Mouse (Mus musculus) intestine, embryonic 15.5 days (tissue): ENCODE data around the gene Slc11a2. TPM values are rescaled to one million over a fixed set of nuclear protein-coding genes. Genes with fewer than 3 reads are reported as not detected.
"Not testable (repeated sequence)": the region's sequence is repeated elsewhere in the genome, so short reads cannot be mapped to it uniquely, and the experiment has no call there.

Source experiments
- ATAC-seq: fragments of 200-750 bp; cut with Nextera tagmentation; 2 replicates; pipeline ENCODE4 v1.8.0; 2017; ENCODE audit warnings: moderate TSS enrichment, moderate library complexity
- H3K27ac ChIP-seq: fragments of 300-500 bp; sonication (generic); 2 replicates; pipeline ENCODE4 v1.5.1; 2015; ENCODE audit warnings: mild to moderate bottlenecking, inconsistent platforms
- H3K27me3 ChIP-seq: fragments of 300-500 bp; sonication (generic); replicated peaks from 2 replicates; pipeline ENCODE4 v1.6.1; 2015; ENCODE audit warnings: inconsistent platforms
- H3K36me3 ChIP-seq: fragments of 300-500 bp; sonication (generic); 2 replicates; pipeline ENCODE4 v1.6.1; 2015; ENCODE audit warnings: inconsistent platforms
- H3K4me1 ChIP-seq: fragments of 300-500 bp; sonication (generic); replicated peaks from 2 replicates; pipeline ENCODE4 v1.6.1; 2015; ENCODE audit warnings: inconsistent platforms
- H3K4me2 ChIP-seq: fragments of 300-500 bp; sonication (generic); replicated peaks from 2 replicates; pipeline ENCODE4 v1.6.1; 2015; ENCODE audit warnings: mild to moderate bottlenecking, inconsistent platforms
- H3K4me3 ChIP-seq: fragments of 300-500 bp; sonication (generic); replicated peaks from 2 replicates; pipeline ENCODE4 v1.5.1; 2015; ENCODE audit warnings: inconsistent platforms
- H3K9ac ChIP-seq: fragments of 300-500 bp; sonication (generic); 2 replicates; pipeline ENCODE4 v1.6.1; 2015; ENCODE audit warnings: inconsistent platforms
- H3K9me3 ChIP-seq: fragments of 300-500 bp; sonication (generic); 2 replicates; pipeline ENCODE4 v1.6.1; 2016; ENCODE audit warnings: inconsistent platforms
- WGBS: fragments of 180-500 bp; shearing (Covaris S2); methylation state at CpG from one replicate; pipeline ENCODE4 v1.1.7; 2015; 5-methylcytosine and 5-hydroxymethylcytosine counted together
- polyA plus RNA-seq: library from polyadenylated mRNA; unstranded; fragments of >200 nt; fragmentation: Nextera tagmentation; extraction: Ambion mirVana; gene quantifications from 2 replicates; pipeline ENCODE4 v1.2.1, GENCODE M21; 2015

Gene Slc11a2
- polyA plus RNA-seq, 1 experiment from 2014 or later = 29.8 TPM

GRCm38 (mm10) chr15:100391599-100391998 lies 33.3 kb downstream of the Slc11a2 start:
- H3K27me3 ChIP-seq = no peaks in the 10 kb centered on the region
- no peak overlapping the region for H3K4me3 ChIP-seq
- no peak overlapping the region for H3K9ac ChIP-seq
- H3K36me3 ChIP-seq = peaks cover 14% of the 10 kb centered on the region
- H3K27ac ChIP-seq = no peak overlapping the region
- H3K4me1 ChIP-seq = no peaks in the 10 kb centered on the region
- WGBS = 90% methylated on average over 7 of the region's 7 CpGs
- no peaks in the 10 kb centered on the region for H3K9me3 ChIP-seq
- H3K4me2 ChIP-seq = no peak overlapping the region
- no peak for ATAC-seq

DNA sequence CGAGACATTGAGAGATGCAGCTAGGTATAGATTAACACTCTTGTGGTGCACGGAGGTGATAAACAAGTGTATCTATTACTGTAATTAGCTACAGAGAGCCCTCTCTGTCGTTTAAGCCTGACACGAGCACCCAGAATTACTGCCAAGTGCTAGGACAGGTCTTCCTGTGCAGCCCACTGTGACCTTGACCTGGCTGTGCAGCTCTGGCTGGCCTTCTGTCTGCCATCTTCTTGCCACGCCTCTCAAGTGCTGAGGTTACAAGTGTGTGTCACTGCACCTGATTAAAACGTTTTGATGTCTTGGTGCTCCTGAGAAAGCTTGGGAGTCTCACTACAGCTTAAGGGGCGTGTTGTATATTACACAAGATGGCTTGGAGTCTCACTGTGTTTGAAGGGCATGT lies 33.8 kb downstream of the Slc11a2 start:
- no peak overlapping the region for H3K9ac ChIP-seq
- H3K4me2 ChIP-seq = no peak overlapping the region
- H3K9me3 ChIP-seq = no peaks in the 10 kb centered on the region
- no peak for ATAC-seq
- H3K27me3 ChIP-seq = no peaks in the 10 kb centered on the region
- peaks cover 11% of the 10 kb centered on the region for H3K36me3 ChIP-seq
- no peak overlapping the region for H3K4me3 ChIP-seq
- 66% methylated on average over 7 of the region's 7 CpGs for WGBS
- H3K4me1 ChIP-seq = no peaks in the 10 kb centered on the region
- no peak overlapping the region for H3K27ac ChIP-seq

- Histone ChIP-seq H3K4me3 (no peak overlapping the region), H3K27me3 (no peaks in the 10 kb centered on the region), H3K27ac (no peak overlapping the region), H3K36me3 (peaks cover 4% of the 10 kb centered on the region; the same call in 1 of the 2 replicates), H3K9ac (no peak overlapping the region), H3K4me2 (no peak overlapping the region), H3K9me3 (no peaks in the 10 kb centered on the region), H3K4me1 (no peaks in the 10 kb centered on the region)
- no peak for ATAC-seq
- 69% methylated on average over 9 of the region's 9 CpGs for WGBS
These were observed 36.0 kb downstream of the Slc11a2 start for GRCm38 (mm10) chr15:100388886-100389285.

DNA sequence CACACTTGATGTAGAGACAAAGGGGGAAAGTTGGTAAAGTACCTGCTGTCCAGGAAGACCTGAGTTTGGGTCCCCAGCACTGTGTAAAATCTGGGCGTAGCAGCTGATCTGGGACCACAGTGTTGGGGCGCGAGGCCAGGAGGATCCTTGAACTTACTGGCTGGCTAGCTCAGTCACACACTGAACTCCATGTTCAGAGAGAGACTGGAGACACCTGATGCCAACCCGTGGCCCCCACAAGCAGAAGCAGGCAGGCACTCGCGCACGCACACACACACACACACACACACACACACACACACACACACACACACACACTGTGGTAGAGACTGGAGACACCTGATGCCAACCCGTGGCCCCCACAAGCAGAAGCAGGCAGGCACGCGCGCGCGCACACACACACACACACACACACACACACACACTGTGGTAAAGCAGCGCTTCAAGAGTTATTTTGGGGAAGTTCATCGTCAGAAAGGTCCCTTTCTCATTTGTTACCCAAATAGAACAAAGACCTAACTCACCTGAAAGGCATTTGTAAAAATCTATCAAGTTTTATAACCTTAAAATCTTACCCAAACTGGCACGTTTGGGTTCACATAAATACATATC lies 36.5 kb downstream of the Slc11a2 start:
- H3K4me2 ChIP-seq = no peak overlapping the region
- no peaks in the 10 kb centered on the region for H3K4me1 ChIP-seq
- no peak overlapping the region for H3K9ac ChIP-seq
- no peak for ATAC-seq
- no peaks in the 10 kb centered on the region for H3K27me3 ChIP-seq
- WGBS = 81% methylated on average over 16 of the region's 16 CpGs
- H3K9me3 ChIP-seq = no peaks in the 10 kb centered on the region
- no peak overlapping the region for H3K27ac ChIP-seq
- no peak overlapping the region for H3K4me3 ChIP-seq
- no peaks in the 10 kb centered on the region for H3K36me3 ChIP-seq

DNA sequence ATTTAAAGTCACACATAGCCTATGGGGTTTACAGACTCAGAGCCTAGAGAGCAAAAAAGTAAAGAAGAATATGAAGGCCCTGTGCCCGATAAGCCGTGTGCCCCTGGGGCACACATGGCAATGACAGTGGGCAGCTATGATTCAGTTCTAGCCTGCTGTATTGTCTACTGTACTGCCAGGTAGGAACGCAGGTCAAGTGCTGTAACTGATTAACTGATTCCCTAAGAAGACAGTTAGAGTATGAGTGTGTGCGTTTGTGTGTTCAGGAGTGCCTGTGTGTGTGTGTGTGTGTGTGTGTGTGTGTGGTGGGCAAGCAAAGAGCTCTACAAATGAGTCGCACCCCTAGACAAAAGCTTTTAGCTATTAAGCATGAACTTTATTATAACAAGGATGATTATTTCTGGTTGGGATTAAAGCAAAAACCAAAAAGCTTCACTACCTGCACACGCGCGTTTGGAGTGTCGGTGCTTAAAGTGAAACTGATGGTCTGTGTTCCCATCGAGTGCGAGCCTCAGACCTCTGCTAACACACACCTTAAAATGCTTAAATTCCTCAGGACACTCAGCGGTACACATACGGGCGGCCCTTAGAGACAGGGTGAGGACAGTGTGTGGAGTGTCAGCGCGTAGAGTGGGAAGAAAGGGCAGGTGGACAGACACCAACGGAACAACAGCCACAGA lies 37.2 kb downstream of the Slc11a2 start:
- H3K4me1 ChIP-seq = no peaks in the 10 kb centered on the region
- H3K9me3 ChIP-seq = no peaks in the 10 kb centered on the region
- H3K27ac ChIP-seq = no peak overlapping the region
- H3K36me3 ChIP-seq = no peaks in the 10 kb centered on the region
- no peak for ATAC-seq
- no peak overlapping the region for H3K4me3 ChIP-seq
- WGBS = 84% methylated on average over 17 of the region's 17 CpGs
- H3K27me3 ChIP-seq = no peaks in the 10 kb centered on the region
- no peak overlapping the region for H3K4me2 ChIP-seq
- no peak overlapping the region for H3K9ac ChIP-seq

DNA sequence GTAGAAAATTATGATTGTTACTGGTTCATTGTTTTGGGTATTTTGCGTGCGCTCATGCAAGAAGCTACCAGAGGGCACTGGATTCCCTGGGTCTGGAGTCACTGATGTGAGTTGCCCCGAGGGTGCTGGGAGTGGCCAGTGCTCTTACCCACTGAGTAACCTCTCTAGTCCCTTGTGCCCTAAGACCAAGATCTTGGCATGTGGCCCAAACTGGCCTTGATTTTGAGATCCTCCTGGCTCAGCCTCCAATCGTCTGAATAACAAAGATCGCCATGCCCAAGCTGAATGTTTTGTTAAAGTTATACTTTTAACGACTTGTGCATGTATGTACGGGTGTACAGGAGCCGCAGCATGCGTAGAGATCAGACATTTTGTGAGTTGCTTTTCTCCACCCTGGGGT lies 39.2 kb downstream of the Slc11a2 start:
- Histone ChIP-seq H3K27me3 (no peaks in the 10 kb centered on the region), H3K4me1 (no peaks in the 10 kb centered on the region), H3K9ac (no peak overlapping the region), H3K4me2 (no peak overlapping the region), H3K36me3 (no peaks in the 10 kb centered on the region), H3K27ac (no peak overlapping the region), H3K4me3 (no peak overlapping the region), H3K9me3 (no peaks in the 10 kb centered on the region)
- WGBS = 92% methylated on average over 9 of the region's 9 CpGs
- no peak for ATAC-seq

GRCm38 (mm10) chr15:100380104-100380503 lies 44.8 kb downstream of the Slc11a2 start:
- Histone ChIP-seq H3K27me3 (no peaks in the 10 kb centered on the region), H3K4me1 (no peaks in the 10 kb centered on the region), H3K9ac (no peak overlapping the region), H3K27ac (no peak overlapping the region), H3K4me2 (no peak overlapping the region), H3K36me3 (no peaks in the 10 kb centered on the region), H3K4me3 (no peak overlapping the region), H3K9me3 (no peaks in the 10 kb centered on the region)
- 39% methylated on average over 2 of the region's 2 CpGs for WGBS
- ATAC-seq = peak; percentile 45; the same call in 1 of the 2 replicates

GRCm38 (mm10) chr15:100379658-100380057 lies 45.2 kb downstream of the Slc11a2 start:
- WGBS = 83% methylated on average over 8 of the region's 8 CpGs
- no peaks in the 10 kb centered on the region for H3K36me3 ChIP-seq
- H3K4me2 ChIP-seq = no peak overlapping the region
- H3K4me1 ChIP-seq = no peaks in the 10 kb centered on the region
- no peaks in the 10 kb centered on the region for H3K27me3 ChIP-seq
- no peak for ATAC-seq
- no peak overlapping the region for H3K4me3 ChIP-seq
- H3K27ac ChIP-seq = no peak overlapping the region
- H3K9ac ChIP-seq = no peak overlapping the region
- no peaks in the 10 kb centered on the region for H3K9me3 ChIP-seq

GRCm38 (mm10) chr15:100377847-100378505 lies 46.9 kb downstream of the Slc11a2 start:
- H3K4me1 ChIP-seq, H3K4me3 ChIP-seq, H3K27ac ChIP-seq, H3K4me2 ChIP-seq, H3K9ac ChIP-seq, H3K27me3 ChIP-seq, H3K36me3 ChIP-seq, H3K9me3 ChIP-seq: not testable (repeated sequence)
- WGBS = 35% methylated on average over 4 of the region's 9 CpGs
- ATAC-seq = peak; percentile 39

DNA sequence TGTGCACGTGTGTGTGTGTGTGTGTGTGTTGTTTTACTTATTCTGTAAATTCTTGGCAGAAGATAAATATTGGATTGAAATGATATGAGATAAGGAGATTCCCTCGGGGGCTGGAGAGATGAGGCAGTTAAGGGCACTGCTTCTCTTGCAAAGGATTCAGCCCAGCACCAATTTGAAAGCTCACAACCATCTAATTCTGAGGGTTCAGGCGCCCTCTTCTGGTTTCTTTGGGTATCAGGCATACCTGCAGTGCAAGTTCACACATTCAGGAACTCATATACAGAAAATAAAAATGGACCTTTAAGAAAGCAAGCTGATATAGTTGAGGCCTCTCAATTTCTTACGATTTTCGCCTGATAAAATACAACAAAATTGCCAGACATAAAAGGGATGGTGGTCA lies 49.8 kb downstream of the Slc11a2 start:
- no peak for ATAC-seq
- 38% methylated on average over 5 of the region's 5 CpGs for WGBS
- no peaks in the 10 kb centered on the region for H3K36me3 ChIP-seq

GRCm38 (mm10) chr15:100367119-100367518 lies 57.8 kb downstream of the Slc11a2 start:
- Histone ChIP-seq H3K4me2 (no peak overlapping the region), H3K4me3 (no peak overlapping the region), H3K9ac (no peak overlapping the region), H3K36me3 (no peaks in the 10 kb centered on the region), H3K27me3 (no peaks in the 10 kb centered on the region), H3K27ac (no peak overlapping the region), H3K9me3 (no peaks in the 10 kb centered on the region), H3K4me1 (no peaks in the 10 kb centered on the region)
- 68% methylated on average over 7 of the region's 7 CpGs for WGBS
- ATAC-seq = no peak

More for the DNA sequence above, 49.8 kb downstream of the Slc11a2 start:
- Histone ChIP-seq H3K27ac (no peak overlapping the region), H3K27me3 (no peaks in the 10 kb centered on the region), H3K4me2 (no peak overlapping the region), H3K9ac (no peak overlapping the region), H3K9me3 (no peaks in the 10 kb centered on the region), H3K4me3 (no peak overlapping the region), H3K4me1 (no peaks in the 10 kb centered on the region)

- H3K4me2 ChIP-seq, ATAC-seq, H3K9ac ChIP-seq, H3K27ac ChIP-seq, H3K27me3 ChIP-seq, H3K4me3 ChIP-seq, H3K9me3 ChIP-seq, H3K36me3 ChIP-seq, H3K4me1 ChIP-seq: not testable (repeated sequence)
- WGBS = 50% methylated on average over 9 of the region's 9 CpGs
These were observed 58.9 kb downstream of the Slc11a2 start for GRCm38 (mm10) chr15:100365967-100366366.

- no peaks in the 10 kb centered on the region for H3K4me1 ChIP-seq
- ATAC-seq = no peak
- no peak within 1 kb of the TSS for H3K27ac ChIP-seq
- H3K9me3 ChIP-seq = no peaks in the 10 kb centered on the region
- H3K4me2 ChIP-seq = no peak within 1 kb of the TSS
- H3K36me3 ChIP-seq = no peaks in the 10 kb centered on the region
- WGBS = 65% methylated on average over 7 of the region's 7 CpGs
- H3K27me3 ChIP-seq = no peaks in the 10 kb centered on the region
- H3K9ac ChIP-seq = no peak within 1 kb of the TSS
- no peak within 1 kb of the TSS for H3K4me3 ChIP-seq
These were observed 60.6 kb downstream of the Slc11a2 start, which contains the start of gene Higd1c for GRCm38 (mm10) chr15:100364242-100364641. Higd1c (plus strand) TSS chr15:100364542.
